Mouse (Mus musculus): ENCODE measurements around the gene Vmn1r20. TPM values are rescaled to one million over a fixed set of nuclear protein-coding genes. Genes with fewer than 3 reads are reported as not detected.
"Not testable (repeated sequence)": the region's sequence is repeated elsewhere in the genome, so short reads cannot be mapped to it uniquely, and the experiment has no call there.

The Vmn1r20 gene
- not detected in 2 replicates for total RNA-seq (2017)

GRCm38 (mm10) chr6:57428630-57429029 is at the start of gene Vmn1r20:
Gene Vmn1r20, plus strand, starts transcription at chr6:57428930.
- no peak for ATAC-seq (replicated peaks in 1 of 2; ENCODE audit: insufficient read depth in 1 of 2, low FRiP score in 2 of 2, low TSS enrichment in 1 of 2, low read depth in 1 of 2, poor library complexity in 2 of 2, severe bottlenecking in 2 of 2)

GRCm38 (mm10) chr6:57395683-57396082 is 33.0 kb upstream of the Vmn1r20 start, which contains the start of gene Vmn1r18:
Gene Vmn1r18, minus strand, starts transcription at chr6:57395783.
- no peak for ATAC-seq (replicated peaks in 1 of 2; ENCODE audit: insufficient read depth in 1 of 2, low FRiP score in 2 of 2, low TSS enrichment in 1 of 2, low read depth in 1 of 2, poor library complexity in 2 of 2, severe bottlenecking in 2 of 2)

GRCm38 (mm10) chr6:57403480-57403879 is 25.2 kb upstream of the Vmn1r20 start, which contains the start of gene Vmn1r19:
Gene Vmn1r19, plus strand, starts transcription at chr6:57403780.
- ATAC-seq (replicated peaks in 1 of 2; ENCODE audit: insufficient read depth in 1 of 2, low FRiP score in 2 of 2, low TSS enrichment in 1 of 2, low read depth in 1 of 2, poor library complexity in 2 of 2, severe bottlenecking in 2 of 2) = not testable (repeated sequence)

- ATAC-seq (replicated peaks in 1 of 2; ENCODE audit: insufficient read depth in 1 of 2, low FRiP score in 2 of 2, low TSS enrichment in 1 of 2, low read depth in 1 of 2, poor library complexity in 2 of 2, severe bottlenecking in 2 of 2) = 0 out of 4 replicates have a peak, but pooled peaks of 1 of the 2 experiments have one; percentile 32
Observed at GRCm38 (mm10) chr6:57431196-57431595, 2.5 kb downstream of the Vmn1r20 start.

GRCm38 (mm10) chr6:57468161-57468560 is 39.4 kb downstream of the Vmn1r20 start:
- ATAC-seq (replicated peaks in 1 of 2; ENCODE audit: insufficient read depth in 1 of 2, low FRiP score in 2 of 2, low TSS enrichment in 1 of 2, low read depth in 1 of 2, poor library complexity in 2 of 2, severe bottlenecking in 2 of 2) = not testable (repeated sequence)

Other genes with a start within 250 kb of the Vmn1r20 start
- gene Vmn1r13, start 225.6 kb upstream of the Vmn1r20 start, total RNA-seq (2017) = not detected in 2 replicates
- not detected in 2 replicates for gene Vmn1r14, start 197.2 kb upstream of the Vmn1r20 start, total RNA-seq (2017)
- not detected in 2 replicates for gene Vmn1r15, start 171.0 kb upstream of the Vmn1r20 start, total RNA-seq (2017)
- gene Vmn1r16, start 99.4 kb upstream of the Vmn1r20 start, total RNA-seq (2017) = not detected in 2 replicates
- gene Vmn1r17, start 65.2 kb upstream of the Vmn1r20 start, total RNA-seq (2017) = not detected in 2 replicates
- not detected in 2 replicates for gene Vmn1r18, start 33.1 kb upstream of the Vmn1r20 start, total RNA-seq (2017)
- gene Vmn1r19, start 25.1 kb upstream of the Vmn1r20 start, total RNA-seq (2017) = not detected in 2 replicates
- 16.2 and 19.8 TPM in 2 replicates for gene Ppm1k, start 106.5 kb downstream of the Vmn1r20 start, total RNA-seq (2017)
- gene Herc6, start 152.1 kb downstream of the Vmn1r20 start, total RNA-seq (2017) = 29.0 and 35.5 TPM in 2 replicates

Measured in hematopoietic stem cell, adult 5-6 weeks (primary cell).